Mouse (Mus musculus) adrenal gland, postnatal 10 days (tissue): ENCODE measurements around the gene Clip2. TPM values are rescaled to one million over a fixed set of nuclear protein-coding genes. Genes with fewer than 3 reads are reported as not detected.
"Not testable (repeated sequence)": the region's sequence is repeated elsewhere in the genome, so short reads cannot be mapped to it uniquely, and the experiment has no call there.

Experiments used
- DNase-seq: peaks from one replicate; pipeline ENCODE4 v3.0.0; 2021; ENCODE audit warnings: mixed read lengths
- total RNA-seq, 2 experiments: library from RNA; stranded (reverse); gene quantifications; 2 replicates each; pipeline ENCODE4 v1.2.3; 2021

The Clip2 gene
- total RNA-seq, 2 experiments from 2014 or later = 21.8 to 24.1 TPM

GRCm38 (mm10) chr5:134490465-134490864 lies 61.8 kb downstream of the Clip2 start:
- peak; percentile 51 for DNase-seq

GRCm38 (mm10) chr5:134489583-134489982 lies 62.7 kb downstream of the Clip2 start:
- DNase-seq = no peak

GRCm38 (mm10) chr5:134488596-134488995 lies 63.6 kb downstream of the Clip2 start:
- DNase-seq = no peak

DNA sequence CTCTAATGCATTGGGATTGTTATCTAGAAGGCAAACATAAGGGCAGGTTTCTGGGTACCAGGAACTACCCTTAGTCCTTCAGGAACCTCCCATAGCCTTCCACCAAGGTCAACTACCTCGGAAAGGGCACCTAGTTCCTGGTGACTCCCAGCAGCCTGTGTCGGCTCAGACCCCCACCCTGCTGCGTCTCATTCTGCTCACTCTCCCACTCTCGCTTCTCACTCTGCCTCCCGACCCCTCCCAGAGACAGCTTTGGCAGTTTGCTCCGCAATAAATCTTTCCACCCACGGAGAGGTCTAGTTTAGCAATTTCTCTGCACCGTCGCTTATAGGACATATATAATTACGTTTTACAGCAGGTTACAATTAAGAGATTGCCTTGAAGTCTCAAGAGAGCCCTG lies 64.2 kb downstream of the Clip2 start:
- DNase-seq = no peak

DNA sequence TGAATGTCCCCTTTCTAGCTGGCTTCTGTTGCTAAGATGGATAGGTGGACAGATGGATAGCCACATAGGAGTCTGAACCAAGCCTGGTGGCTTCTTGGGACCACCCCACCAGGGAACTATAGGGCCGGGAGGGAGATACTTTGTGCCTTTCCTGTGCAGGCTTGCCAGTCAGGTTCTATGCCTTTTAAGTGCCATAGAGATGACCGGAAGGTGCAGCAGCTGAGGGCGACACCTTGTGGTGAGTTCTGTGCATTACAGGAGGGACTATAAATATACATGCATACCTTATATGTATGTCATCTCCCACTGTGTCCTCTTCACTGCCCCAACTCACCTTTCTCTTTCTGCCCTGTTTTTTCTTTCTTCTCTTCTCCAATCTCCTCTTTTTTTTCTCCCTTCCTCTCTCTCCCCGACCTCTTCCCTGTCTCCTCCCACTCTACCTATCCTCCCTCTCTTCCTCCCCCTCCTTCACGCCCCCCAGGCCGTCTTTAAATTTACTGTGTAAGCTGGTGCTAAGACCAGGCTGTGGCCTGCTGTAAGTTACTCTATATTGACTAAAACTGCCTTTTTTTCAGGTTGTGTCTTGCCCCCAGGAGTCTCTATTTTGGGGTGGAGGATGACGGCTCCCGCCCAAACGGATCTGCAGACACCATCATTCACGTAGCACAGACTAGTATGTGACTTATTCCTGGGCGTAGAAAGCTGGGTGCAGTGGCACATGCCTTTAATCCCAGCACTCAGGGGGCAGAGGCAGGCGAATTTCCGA lies 66.2 kb downstream of the Clip2 start:
- DNase-seq = peak; percentile 81

DNA sequence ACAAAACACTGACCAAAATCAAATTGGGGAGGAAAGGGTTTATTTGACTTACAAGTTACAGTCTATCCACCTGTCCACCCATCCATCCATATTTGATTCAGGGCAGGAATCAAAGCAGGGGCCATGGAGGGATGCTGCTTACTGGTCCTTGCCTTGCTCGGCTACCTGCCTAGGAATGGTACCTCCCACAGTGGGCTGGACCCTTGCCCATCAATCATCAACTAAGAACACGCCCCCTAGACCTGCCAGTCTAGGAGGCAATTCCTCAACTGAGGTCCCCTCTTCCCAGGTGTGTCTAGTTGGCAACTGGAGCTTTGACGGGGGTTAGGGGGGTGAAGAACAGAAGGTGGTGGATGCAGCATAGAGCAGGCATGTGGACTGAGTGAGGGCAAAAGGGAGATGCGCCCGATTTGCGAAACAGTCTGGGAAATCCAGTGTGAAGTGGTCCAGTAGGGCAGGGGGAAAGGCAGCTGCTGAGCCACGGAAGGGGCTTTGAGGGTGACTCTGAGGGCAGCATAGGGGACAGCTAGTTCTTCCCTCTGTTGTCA lies 67.0 kb downstream of the Clip2 start:
- no peak for DNase-seq

DNA sequence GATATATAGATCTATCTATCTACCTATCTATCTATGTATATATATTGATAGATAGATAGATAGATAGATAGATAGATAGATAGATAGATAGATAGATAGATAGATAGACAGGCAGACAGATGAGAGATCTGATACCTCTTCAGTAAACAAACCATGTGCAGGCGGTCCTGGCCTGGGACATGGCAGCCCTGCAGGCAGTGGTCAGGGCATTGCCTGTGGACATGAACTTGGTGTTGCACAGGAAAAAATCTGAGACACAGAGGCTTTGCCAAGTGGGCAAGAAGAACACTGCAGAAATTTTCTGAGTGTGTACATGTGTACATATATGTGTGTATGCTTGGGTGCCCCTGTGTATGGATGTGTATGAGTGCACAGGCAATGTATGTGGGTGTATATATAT lies 68.9 kb downstream of the Clip2 start:
- no peak for DNase-seq

DNA sequence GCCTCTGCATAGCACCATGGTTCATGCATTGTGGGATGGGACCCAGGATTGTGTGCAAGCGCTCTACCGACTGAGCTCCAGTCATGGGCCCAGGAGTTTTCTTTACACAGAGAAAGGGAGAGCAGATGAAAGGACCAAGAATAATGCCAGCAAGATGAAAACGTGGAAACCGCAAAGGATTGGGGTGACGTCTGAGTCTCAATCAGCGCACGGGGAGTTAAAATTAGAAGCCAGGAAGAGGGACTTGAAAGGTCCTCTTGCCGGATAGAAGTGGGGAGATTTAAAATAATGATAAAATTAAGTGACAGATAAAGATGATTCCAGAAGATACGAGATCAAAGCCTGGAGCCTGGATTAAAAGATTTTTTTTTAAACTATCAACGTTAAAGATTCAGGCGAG lies 69.9 kb downstream of the Clip2 start:
- DNase-seq = no peak

DNA sequence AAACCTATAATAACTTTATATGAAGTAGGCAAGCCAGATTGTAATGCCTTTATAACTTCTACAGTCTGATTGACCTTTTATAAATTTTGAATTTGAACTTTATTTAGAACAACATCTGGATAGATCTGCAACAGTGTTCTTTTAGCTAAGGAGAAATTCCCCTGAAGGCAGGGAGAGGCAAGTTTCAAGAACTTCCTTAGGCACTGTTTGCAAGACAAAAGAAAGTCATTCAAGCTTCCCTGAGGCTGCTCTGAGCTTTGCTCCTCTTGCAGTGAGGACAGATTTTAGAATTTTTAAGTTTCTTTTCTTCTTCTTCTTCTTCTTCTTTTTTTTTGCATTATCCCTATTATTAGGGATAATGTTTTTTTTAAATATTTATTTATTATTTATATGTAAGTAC lies 73.3 kb downstream of the Clip2 start:
- not testable (repeated sequence) for DNase-seq

DNA sequence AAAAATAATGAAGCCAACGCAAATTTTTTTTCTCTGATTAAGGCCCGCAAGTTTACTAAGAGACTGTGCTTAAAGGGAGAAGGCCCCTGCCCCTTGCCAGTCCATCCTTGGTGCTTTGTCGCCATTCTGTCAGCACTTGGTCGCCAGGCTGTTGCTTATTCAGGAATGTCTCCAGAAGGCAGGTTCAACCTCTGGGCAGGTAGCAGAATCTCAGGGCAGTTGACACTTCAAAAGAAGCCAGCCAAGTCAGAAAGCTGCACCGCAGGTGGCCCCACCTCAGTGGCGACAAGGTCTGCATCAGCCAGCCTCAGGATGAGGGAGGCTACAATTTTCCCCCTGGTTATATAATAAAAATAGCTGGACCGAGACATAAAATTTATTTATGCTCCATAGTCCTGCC lies 76.5 kb downstream of the Clip2 start:
- DNase-seq = not testable (repeated sequence)

GRCm38 (mm10) chr5:134475006-134475605 lies 77.1 kb downstream of the Clip2 start:
- DNase-seq = no peak

GRCm38 (mm10) chr5:134473902-134474301 lies 78.3 kb downstream of the Clip2 start:
- no peak for DNase-seq

DNA sequence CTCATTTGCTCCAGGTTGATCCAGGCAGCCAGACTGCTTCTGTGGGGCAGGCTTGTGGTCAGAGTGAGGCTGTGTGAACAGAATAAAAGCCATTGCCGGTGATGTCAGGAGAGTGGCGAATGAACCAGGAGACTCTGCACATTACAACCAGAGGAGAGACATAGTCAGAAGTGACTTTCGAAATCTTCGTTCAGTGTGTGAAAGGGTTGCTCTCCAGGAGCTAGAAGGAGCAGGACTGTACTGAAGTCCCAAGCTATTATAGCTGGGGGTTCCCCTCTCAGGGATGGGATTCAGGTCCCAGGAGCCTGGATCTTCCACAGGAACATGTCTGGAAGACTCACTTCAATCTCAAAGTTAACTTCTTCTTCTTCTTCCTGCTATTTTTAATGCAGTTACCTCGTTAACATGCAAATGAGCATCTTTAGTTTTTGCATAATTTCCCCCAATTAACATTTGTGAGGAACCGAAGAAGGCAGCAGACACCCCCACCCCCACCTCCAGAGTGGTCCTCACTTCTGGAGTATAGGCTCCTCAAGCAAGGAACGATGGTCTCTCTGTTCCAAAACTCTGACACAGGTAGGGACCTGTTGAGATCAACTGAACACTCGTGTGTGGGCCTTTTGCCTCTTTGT lies 81.6 kb downstream of the Clip2 start:
- no peak for DNase-seq

- no peak for DNase-seq
Measured at GRCm38 (mm10) chr5:134469559-134470150, 82.6 kb downstream of the Clip2 start.

- no peak for DNase-seq
Measured at GRCm38 (mm10) chr5:134468158-134468765, 84.0 kb downstream of the Clip2 start.

DNA sequence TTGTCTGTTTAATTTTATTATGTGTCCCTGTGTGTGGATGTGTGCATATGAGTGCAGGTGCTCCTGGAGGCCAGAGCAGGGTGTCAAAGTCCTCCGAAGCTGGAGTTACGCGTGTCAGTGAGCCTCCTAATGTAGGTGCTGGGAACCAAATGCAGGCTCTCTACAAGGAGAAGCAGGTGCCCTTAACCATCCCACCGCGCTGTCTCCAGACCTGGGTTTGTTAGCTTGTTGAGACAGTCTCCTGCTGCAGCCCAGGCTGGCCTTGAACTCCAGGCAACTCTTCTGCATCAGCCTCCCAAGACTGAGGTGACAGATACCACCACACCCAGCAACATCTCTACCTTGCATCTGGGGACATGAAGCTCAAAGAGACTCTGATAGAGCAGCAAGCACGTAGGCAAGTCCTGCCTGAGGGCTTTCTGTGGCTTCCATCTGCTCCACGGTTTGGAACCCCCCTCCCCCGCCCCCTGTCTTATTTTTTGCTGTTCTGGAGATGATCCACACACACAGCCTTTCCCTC lies 85.1 kb downstream of the Clip2 start:
- no peak for DNase-seq

GRCm38 (mm10) chr5:134466296-134467029 lies 85.8 kb downstream of the Clip2 start:
- no peak for DNase-seq

GRCm38 (mm10) chr5:134465197-134465596 lies 87.0 kb downstream of the Clip2 start:
- no peak for DNase-seq

DNA sequence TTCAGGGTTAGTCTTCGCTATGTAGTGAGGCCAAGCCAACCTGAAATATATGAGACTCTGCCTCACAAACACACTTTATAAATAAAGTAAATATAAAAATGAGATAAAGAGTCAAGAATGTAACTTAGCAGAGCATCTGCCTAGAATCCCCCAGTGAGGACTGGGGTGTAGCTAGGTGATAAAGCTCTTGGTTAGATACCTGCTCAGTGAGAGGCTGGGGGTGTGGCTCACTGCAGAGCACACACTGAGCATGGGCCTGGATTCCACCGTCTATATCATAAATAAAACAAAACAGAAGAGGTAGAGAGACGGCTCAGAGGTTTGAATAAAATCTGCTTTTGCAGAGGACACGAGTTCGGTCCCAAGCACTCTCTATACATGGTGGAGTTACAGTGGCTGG lies 88.0 kb downstream of the Clip2 start:
- DNase-seq = no peak

DNA sequence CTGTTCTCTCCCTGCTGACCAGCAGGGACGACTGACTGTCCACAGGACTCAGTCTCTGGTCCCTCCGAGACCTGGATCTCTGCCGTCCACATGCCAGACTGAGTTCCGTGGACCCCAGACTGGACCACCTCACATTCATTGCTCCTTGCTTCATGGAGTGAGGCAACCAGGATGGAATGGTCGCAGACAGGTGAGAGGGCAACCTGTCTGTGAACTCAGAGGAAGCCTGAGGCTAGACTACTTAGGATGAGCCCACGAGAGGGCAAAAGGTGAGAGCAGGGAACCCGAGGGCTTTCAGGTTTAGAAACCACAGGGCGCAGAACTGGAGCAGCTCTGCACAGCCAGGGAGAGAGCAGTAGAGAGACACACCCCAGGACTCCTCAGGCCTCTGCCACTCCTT lies 89.5 kb downstream of the Clip2 start:
- no peak for DNase-seq

- DNase-seq = no peak
Measured at GRCm38 (mm10) chr5:134462316-134462715, 89.9 kb downstream of the Clip2 start.
